Mouse (Mus musculus) heart, embryonic 16.5 days (tissue): Measurements from ENCODE around the gene Chchd6. TPM values are rescaled to one million over a fixed set of nuclear protein-coding genes. Genes with fewer than 3 reads are reported as not detected.

Experiments used
- ATAC-seq: fragments of 200-750 bp; cut with Nextera tagmentation; replicated peaks from 2 replicates; pipeline ENCODE4 v1.8.0; 2017; ENCODE audit warnings: moderate number of reproducible peaks; ENCODE audit not compliant: insufficient read depth, low FRiP score; ENCODE audit errors: extremely low read depth
- H3K27ac ChIP-seq: fragments of 300-500 bp; sonication (generic); 2 replicates; pipeline ENCODE4 v1.5.1; 2014; ENCODE audit warnings: mild to moderate bottlenecking, low read length, control low read depth, moderate library complexity
- H3K27me3 ChIP-seq: fragments of 300-500 bp; sonication (generic); 2 replicates; pipeline ENCODE4 v1.6.1; 2014; ENCODE audit warnings: low read length, mixed read lengths; ENCODE audit not compliant: control insufficient read depth, insufficient read depth
- H3K36me3 ChIP-seq: fragments of 300-500 bp; sonication (generic); 2 replicates; pipeline ENCODE4 v1.6.1; 2014; ENCODE audit not compliant: control insufficient read depth, insufficient read depth
- H3K4me1 ChIP-seq: fragments of 300-500 bp; sonication (generic); 2 replicates; pipeline ENCODE4 v1.6.1; 2014; ENCODE audit warnings: low read length, mixed read lengths; ENCODE audit not compliant: control insufficient read depth, insufficient read depth
- H3K4me2 ChIP-seq: fragments of 300-500 bp; sonication (generic); 2 replicates; pipeline ENCODE4 v1.6.1; 2014; ENCODE audit warnings: low read depth, mild to moderate bottlenecking, control low read depth, low read length
- H3K4me3 ChIP-seq: fragments of 300-500 bp; sonication (generic); 2 replicates; pipeline ENCODE4 v1.5.1; 2014; ENCODE audit warnings: mild to moderate bottlenecking, control low read depth, low read length
- H3K9ac ChIP-seq: fragments of 300-500 bp; sonication (generic); 2 replicates; pipeline ENCODE4 v1.6.1; 2014; ENCODE audit warnings: low read length, control low read depth
- H3K9me3 ChIP-seq: fragments of 300-500 bp; sonication (generic); replicated peaks from 2 replicates; pipeline ENCODE4 v1.6.1; 2016; ENCODE audit warnings: low read length; ENCODE audit not compliant: control insufficient read depth
- WGBS: fragments of 180-500 bp; shearing (Covaris S2); extraction: QIAGEN DNeasy Blood & Tissue Kit; methylation state at CpG from one replicate; pipeline ENCODE4 v1.1.7; 2014; 5-methylcytosine and 5-hydroxymethylcytosine counted together
- polyA plus RNA-seq: library from polyadenylated mRNA; unstranded; fragments of >200 nt; fragmentation: Nextera tagmentation; extraction: Ambion mirVana; gene quantifications from 2 replicates; pipeline ENCODE4 v1.2.1, GENCODE M21; 2015

Chchd6 gene
- polyA plus RNA-seq, 1 experiment from 2014 or later = 58.1 TPM

DNA sequence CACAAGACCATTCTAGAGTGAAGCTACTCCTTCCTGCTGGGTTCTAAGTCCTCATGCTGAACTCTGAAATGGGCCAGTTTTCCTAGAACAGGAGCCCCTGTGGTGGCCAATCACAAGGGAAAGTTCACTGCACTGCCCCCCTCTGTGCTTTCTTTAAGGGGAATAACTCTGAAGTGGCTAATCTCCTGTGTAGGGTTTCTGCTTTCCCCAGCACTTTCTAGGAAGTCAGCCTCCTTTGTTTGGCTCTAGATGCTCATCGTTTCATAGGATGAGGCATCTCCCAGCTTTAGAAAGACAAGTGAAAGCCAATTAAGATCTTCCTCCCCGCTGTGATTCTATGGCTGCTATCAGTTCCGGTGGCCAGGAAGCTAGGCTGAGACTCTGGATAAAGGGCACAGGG, 214.7 kb downstream of the Chchd6 start:
- 52% methylated on average over 3 of the region's 3 CpGs for WGBS
- no peak overlapping the region for H3K4me3 ChIP-seq
- H3K4me1 ChIP-seq = peaks cover 11% of the 10 kb centered on the region

DNA sequence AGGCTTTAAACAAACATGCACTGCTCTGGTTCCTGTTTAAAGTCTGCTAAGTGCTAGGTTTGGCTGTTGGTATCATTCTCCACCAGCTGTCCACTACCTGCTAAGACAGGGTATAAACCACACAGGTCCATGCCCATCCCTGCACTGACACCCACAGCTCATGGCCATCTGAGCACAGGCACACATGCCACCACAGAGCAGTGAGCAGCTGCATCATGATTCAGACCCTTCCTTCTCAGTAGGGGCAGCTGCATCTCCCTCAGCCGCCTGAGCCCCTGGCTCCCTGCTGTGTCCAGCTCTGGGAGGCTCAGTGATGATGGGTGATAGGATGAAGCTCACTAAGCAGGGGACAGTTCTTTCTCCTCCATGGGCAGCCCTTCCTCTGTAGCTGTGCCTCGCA, 217.2 kb downstream of the Chchd6 start:
- H3K27me3 ChIP-seq = no peaks in the 10 kb centered on the region
- ATAC-seq = no peak
- no peaks in the 10 kb centered on the region for H3K4me1 ChIP-seq
- no peak overlapping the region for H3K9ac ChIP-seq
- no peak overlapping the region for H3K4me3 ChIP-seq
- no peak overlapping the region for H3K4me2 ChIP-seq
- no peaks in the 10 kb centered on the region for H3K9me3 ChIP-seq
- no peaks in the 10 kb centered on the region for H3K36me3 ChIP-seq
- whole genome bisulfite sequencing = 57% methylated on average over 2 of the region's 2 CpGs
- no peak overlapping the region for H3K27ac ChIP-seq

More for the DNA sequence above, 214.7 kb downstream of the Chchd6 start:
- Histone ChIP-seq H3K27me3 (no peaks in the 10 kb centered on the region), H3K4me2 (no peak overlapping the region), H3K27ac (no peak overlapping the region), H3K36me3 (no peaks in the 10 kb centered on the region), H3K9me3 (no peaks in the 10 kb centered on the region), H3K9ac (no peak overlapping the region)
- no peak for ATAC-seq

DNA sequence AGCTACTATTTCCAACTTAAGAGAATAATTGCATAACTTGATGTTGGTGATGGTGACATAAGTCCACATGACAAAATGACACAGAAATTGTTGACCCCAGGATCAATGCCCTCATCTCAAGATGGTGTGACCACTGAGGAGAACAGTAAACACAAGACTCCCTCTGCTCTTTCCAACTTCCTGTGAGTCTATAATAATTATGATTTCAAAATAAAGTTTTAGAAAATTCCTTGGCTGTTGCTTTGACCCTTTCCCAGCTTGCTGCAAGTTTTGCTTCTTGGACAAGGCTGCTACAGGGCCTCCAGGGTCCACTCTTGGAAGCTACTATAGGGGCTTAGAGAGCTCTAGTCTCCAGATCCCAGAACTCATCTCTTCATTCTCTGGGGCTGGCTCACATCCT, 226.6 kb downstream of the Chchd6 start:
- H3K4me3 ChIP-seq = no peak overlapping the region
- no peak overlapping the region for H3K4me2 ChIP-seq
- no peaks in the 10 kb centered on the region for H3K36me3 ChIP-seq
- peaks cover 1% of the 10 kb centered on the region for H3K27me3 ChIP-seq
- no peak for ATAC-seq
- H3K4me1 ChIP-seq = no peaks in the 10 kb centered on the region
- H3K9ac ChIP-seq = no peak overlapping the region
- no peak overlapping the region for H3K27ac ChIP-seq
- peaks cover 4% of the 10 kb centered on the region; the same call in 1 of the 2 replicates for H3K9me3 ChIP-seq

DNA sequence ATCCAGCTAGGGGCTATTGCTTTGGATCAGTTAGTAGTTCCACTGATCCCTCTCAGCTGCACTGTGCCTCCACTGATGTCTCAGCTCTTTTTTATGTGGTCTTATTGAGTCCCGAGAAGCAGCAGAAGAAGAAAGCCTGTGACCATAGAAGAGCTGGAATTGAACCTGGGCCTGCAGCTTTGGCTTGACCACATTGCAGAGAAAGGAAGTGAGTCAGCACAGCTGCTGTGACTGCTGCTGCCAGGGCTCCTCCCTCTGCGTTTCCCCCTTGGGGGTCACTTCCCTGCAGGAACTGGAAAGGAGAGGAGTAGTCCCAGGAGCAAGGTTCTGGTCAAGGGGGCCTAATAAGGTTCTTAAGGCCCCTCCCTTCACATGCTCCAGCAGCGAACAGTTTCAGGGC, 231.1 kb downstream of the Chchd6 start:
- no peak overlapping the region for H3K27ac ChIP-seq
- H3K27me3 ChIP-seq = peaks cover 6% of the 10 kb centered on the region
- H3K9ac ChIP-seq = no peak overlapping the region
- H3K4me1 ChIP-seq = peaks cover 20% of the 10 kb centered on the region
- H3K9me3 ChIP-seq = peaks cover 4% of the 10 kb centered on the region; the same call in 1 of the 2 replicates
- H3K4me2 ChIP-seq = no peak overlapping the region
- WGBS = 63% methylated on average over 3 of the region's 3 CpGs
- no peak for ATAC-seq
- H3K36me3 ChIP-seq = no peaks in the 10 kb centered on the region
- H3K4me3 ChIP-seq = no peak overlapping the region

DNA sequence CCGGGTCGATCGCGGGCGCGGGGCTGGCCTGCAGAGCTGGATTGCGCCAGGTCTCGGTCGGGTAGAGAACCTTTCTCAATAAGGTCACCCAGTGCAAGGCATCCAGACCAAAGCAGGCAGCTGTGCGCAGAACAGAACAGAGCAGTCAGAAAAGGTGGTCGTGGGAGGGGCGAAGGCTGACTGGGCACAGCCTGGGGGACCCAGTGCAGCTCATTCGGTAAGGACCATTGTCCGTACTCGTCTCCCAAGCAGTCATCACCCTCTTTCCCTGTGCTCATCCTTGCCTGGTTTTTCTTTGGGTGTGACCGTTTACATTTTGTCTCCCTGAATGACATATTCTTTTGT, 232.4 kb downstream of the Chchd6 start:
- H3K36me3 ChIP-seq = no peaks in the 10 kb centered on the region
- H3K27me3 ChIP-seq = peaks cover 6% of the 10 kb centered on the region
- H3K9me3 ChIP-seq = peaks cover 4% of the 10 kb centered on the region; the same call in 1 of the 2 replicates
- WGBS = 9% methylated on average over 16 of the region's 16 CpGs
- H3K4me2 ChIP-seq = peak overlapping the region; percentile 98
- H3K9ac ChIP-seq = peak overlapping the region; percentile 75
- peaks cover 27% of the 10 kb centered on the region for H3K4me1 ChIP-seq
- ATAC-seq = no peak
- H3K4me3 ChIP-seq = peak overlapping the region; percentile 96
- H3K27ac ChIP-seq = no peak overlapping the region

DNA sequence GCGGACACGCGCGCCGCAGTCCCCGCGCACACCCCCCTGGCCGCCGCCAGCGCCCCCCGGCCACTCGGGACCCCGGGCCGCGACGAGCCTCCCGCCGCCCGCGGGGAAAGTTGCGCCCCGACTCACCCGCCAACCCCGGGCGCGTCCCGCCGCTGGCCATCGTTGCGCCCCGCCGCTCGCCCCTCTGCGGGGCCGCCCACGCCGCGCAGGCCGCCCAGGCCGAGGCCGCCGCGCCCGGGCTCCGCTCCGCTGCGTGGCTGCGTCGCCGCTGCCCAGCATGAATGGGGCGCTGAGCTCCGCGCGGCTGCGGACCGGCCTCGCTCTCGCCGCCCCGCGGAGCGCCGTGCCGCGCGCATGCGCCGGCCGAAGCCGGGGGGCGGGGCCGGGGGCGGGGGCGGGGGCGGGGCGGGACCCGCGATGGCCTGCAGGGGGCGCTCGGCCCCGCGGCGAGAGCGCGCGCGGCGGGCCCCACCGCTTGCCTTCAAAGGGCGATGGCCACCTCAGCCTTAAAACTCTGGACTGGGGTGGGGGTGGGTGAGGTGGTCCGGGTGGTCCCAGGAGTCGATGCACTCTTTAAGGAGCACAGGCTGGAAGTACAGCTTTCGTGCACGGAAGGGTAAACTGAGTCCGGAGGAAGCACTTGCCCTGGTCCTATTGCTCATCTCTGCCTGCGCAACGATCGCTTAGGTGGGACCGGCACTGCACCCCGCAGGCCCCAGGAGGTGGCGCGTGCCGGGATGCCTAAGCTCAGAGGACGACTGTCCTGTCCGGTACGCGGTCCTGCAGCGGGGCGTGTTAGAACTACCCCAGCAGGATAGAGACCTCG, 233.0 kb downstream of the Chchd6 start, which contains the start of gene Plxna1:
Gene Plxna1, minus strand, starts transcription at position 340 of the 826 bp plus-strand sequence.
- H3K36me3 ChIP-seq = no peaks in the 10 kb centered on the region
- H3K9me3 ChIP-seq = peaks cover 2% of the 10 kb centered on the region; the same call in 1 of the 2 replicates
- peak; percentile 83 for ATAC-seq
- peaks cover 6% of the 10 kb centered on the region for H3K27me3 ChIP-seq
- H3K4me1 ChIP-seq = peaks cover 27% of the 10 kb centered on the region
- H3K27ac ChIP-seq = peak within 1 kb of the TSS; percentile 53
- peak within 1 kb of the TSS; percentile 98 for H3K4me2 ChIP-seq
- under 1% methylated on average over 108 of the region's 110 CpGs for WGBS
- H3K4me3 ChIP-seq = peak within 1 kb of the TSS; percentile 96
- peak within 1 kb of the TSS; percentile 98 for H3K9ac ChIP-seq

DNA sequence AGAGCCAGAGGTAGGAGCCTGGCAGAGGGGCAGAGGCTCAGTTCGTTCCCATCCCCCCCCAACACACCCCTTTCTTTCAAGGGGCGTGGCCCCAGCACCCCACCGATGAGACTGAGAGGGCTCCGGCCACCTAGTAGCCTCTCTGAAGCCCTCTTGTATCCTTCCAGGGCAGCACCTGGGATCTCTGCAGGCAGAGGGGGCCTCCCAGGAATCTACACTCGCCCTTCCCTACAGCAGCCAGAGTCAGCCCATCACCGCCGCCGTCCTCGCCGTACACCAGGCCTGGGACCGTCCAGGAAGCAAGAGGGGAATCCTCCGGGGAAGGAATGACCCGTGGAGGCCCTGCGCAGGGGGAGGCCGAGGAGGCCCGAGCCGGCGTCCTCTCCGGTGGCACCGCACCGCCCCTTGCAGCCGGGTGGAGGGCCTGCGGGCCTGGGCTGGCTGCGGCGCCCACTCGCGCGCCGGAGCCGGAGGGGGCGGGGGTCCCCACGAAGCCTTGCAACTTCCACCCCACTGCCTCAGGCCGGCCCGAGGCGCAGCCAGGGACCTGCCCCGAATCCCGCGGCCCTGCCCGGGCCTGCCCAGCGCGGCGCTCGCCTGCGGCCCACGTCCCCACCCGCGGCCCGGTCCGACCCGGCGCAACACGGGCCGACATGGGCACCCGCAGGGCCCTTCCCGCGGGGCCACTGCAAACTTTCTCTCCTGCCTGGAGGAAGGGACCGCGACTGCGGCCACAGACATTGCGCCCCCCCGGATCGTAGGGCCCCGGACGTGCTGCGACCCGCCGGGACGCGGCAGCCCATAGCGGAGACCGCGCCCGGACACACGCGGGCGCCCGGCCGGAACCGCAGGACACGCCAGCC, 233.8 kb downstream of the Chchd6 start:
- Histone ChIP-seq H3K27me3 (peaks cover 6% of the 10 kb centered on the region), H3K27ac (peak overlapping the region; percentile 53), H3K4me3 (peak overlapping the region; percentile 96), H3K9ac (peak overlapping the region; percentile 98), H3K4me2 (peak overlapping the region; percentile 98), H3K36me3 (0 out of 2 replicates have a peak, but pooled peaks cover 3% of the 10 kb centered on the region), H3K9me3 (no peaks in the 10 kb centered on the region), H3K4me1 (peaks cover 27% of the 10 kb centered on the region)
- peak; percentile 56 for ATAC-seq
- under 1% methylated on average over 71 of the region's 80 CpGs for WGBS

DNA sequence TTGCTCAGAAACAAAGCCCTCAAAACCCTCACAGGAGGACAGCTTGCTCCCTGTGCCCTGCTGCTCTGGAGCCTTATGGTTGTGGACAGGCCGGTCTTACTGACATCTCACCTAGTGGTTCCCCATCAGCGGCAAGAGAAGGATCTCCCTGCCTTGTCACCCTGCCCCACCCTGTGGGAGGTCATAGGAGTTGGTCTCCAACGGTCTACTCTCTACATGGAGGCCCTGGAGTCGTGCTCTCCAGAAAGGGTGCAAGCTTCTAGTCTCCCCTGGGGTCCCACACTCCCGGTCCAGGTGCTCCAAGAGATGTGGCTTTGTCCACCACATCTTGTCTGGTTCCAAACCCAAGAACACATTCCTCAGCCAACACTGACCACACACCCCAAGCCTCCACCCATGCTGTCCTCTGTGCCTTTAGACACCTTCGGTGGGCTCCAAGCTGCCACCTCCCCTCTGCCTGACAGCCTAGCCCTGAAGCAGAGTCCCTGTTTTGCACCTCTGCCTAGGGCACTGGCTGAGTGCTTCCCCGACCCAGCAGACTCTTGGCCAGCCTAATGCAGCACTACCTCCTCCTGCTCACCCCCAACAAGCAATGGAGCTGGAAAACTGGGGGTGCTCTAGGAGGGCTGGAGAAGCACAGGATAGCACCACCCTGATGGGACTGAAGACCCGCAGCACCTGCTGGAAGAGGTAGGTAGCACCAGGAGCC, 234.6 kb downstream of the Chchd6 start:
- no peaks in the 10 kb centered on the region for H3K9me3 ChIP-seq
- H3K4me3 ChIP-seq = peak overlapping the region; percentile 96
- H3K4me2 ChIP-seq = peak overlapping the region; percentile 98
- no peak for ATAC-seq
- 0 out of 2 replicates have a peak, but pooled peaks cover 3% of the 10 kb centered on the region for H3K36me3 ChIP-seq
- H3K9ac ChIP-seq = peak overlapping the region; percentile 98
- H3K4me1 ChIP-seq = peaks cover 27% of the 10 kb centered on the region
- H3K27me3 ChIP-seq = peaks cover 6% of the 10 kb centered on the region
- WGBS = 50% methylated on average over 8 of the region's 8 CpGs
- no peak overlapping the region for H3K27ac ChIP-seq
